Mouse (Mus musculus): ENCODE data around the gene 4930544D05Rik. TPM values are rescaled to one million over a fixed set of nuclear protein-coding genes. Genes with fewer than 3 reads are reported as not detected.
"Not testable (repeated sequence)": the region's sequence is repeated elsewhere in the genome, so short reads cannot be mapped to it uniquely, and the experiment has no call there.

Gene 4930544D05Rik
- 1 to 10 TPM in 8 of 26 experiments, not detected in 18; 1.2 to 2.3 (median 1.4) TPM for total RNA-seq (2018; cell fraction: chromatin; rRNA removed)
- under 1 TPM in 1 of 26 experiments, not detected in 25; 0.23 TPM for total RNA-seq (2018; cell fraction: cytosol; rRNA removed)
- total RNA-seq (2018; cell fraction: nucleus; rRNA removed), result 1 to 10 TPM in 1 of 26 experiments, not detected in 25; 1.6 TPM
- not detected in 3 replicates for polyA plus RNA-seq (2018)

- peak within 1 kb of the TSS; percentile 32 for H3K27ac ChIP-seq
- H3K4me3 ChIP-seq (ENCODE audit: inconsistent target), result peak within 1 kb of the TSS; percentile 38
- H3K36me3 ChIP-seq (ENCODE audit: inconsistent target), result peaks cover 19% of the 10 kb centered on the region; the same call in 1 of the 2 replicates
These were observed at the start of gene 4930544D05Rik for GRCm38 (mm10) chr11:70615516-70616093. TSS of gene 4930544D05Rik (plus strand) at chr11:70615848.

GRCm38 (mm10) chr11:70566586-70566985 lies 49.1 kb upstream of the 4930544D05Rik start:
- H3K36me3 ChIP-seq (ENCODE audit: inconsistent target), result peaks cover 10% of the 10 kb centered on the region
- no peak overlapping the region for H3K27ac ChIP-seq
- peaks cover 86% of the 10 kb centered on the region for H3K79me2 ChIP-seq (ENCODE audit: inconsistent target)
- 99% methylated on average over 7 of the region's 7 CpGs for WGBS (ENCODE audit: missing documents)
- H3K4me3 ChIP-seq (ENCODE audit: inconsistent target), result no peak overlapping the region

More at GRCm38 (mm10) chr11:70615516-70616093, at the start of gene 4930544D05Rik:
- no peaks in the 10 kb centered on the region for H3K79me2 ChIP-seq (ENCODE audit: inconsistent target)
- WGBS (ENCODE audit: missing documents), result 20% methylated on average over 21 of the region's 21 CpGs

GRCm38 (mm10) chr11:70570614-70571013 lies 45.0 kb upstream of the 4930544D05Rik start:
- H3K36me3 ChIP-seq (ENCODE audit: inconsistent target); H3K27ac ChIP-seq; H3K4me3 ChIP-seq (ENCODE audit: inconsistent target): not testable (repeated sequence)
- peaks cover 100% of the 10 kb centered on the region for H3K79me2 ChIP-seq (ENCODE audit: inconsistent target)
- WGBS (ENCODE audit: missing documents), result 100% methylated on average over 1 of the region's 1 CpGs

- Histone ChIP-seq H3K4me3 (ENCODE audit: inconsistent target) (no peak overlapping the region), H3K27ac (no peak overlapping the region), H3K36me3 (ENCODE audit: inconsistent target) (peaks cover 7% of the 10 kb centered on the region), H3K79me2 (ENCODE audit: inconsistent target) (peaks cover 100% of the 10 kb centered on the region)
- WGBS (ENCODE audit: missing documents), result 100% methylated on average over 1 of the region's 1 CpGs
These were observed 44.0 kb upstream of the 4930544D05Rik start for GRCm38 (mm10) chr11:70571641-70572040.

GRCm38 (mm10) chr11:70572348-70572902 lies 43.2 kb upstream of the 4930544D05Rik start:
- H3K36me3 ChIP-seq (ENCODE audit: inconsistent target), result no peaks in the 10 kb centered on the region
- 91% methylated on average over 5 of the region's 5 CpGs for WGBS (ENCODE audit: missing documents)

GRCm38 (mm10) chr11:70573872-70574271 lies 41.8 kb upstream of the 4930544D05Rik start:
- 91% methylated on average over 6 of the region's 6 CpGs for WGBS (ENCODE audit: missing documents)
- no peak overlapping the region for H3K27ac ChIP-seq
- H3K36me3 ChIP-seq (ENCODE audit: inconsistent target), result no peaks in the 10 kb centered on the region
- peaks cover 100% of the 10 kb centered on the region for H3K79me2 ChIP-seq (ENCODE audit: inconsistent target)
- no peak overlapping the region for H3K4me3 ChIP-seq (ENCODE audit: inconsistent target)

More at GRCm38 (mm10) chr11:70572348-70572902, 43.2 kb upstream of the 4930544D05Rik start:
- Histone ChIP-seq H3K4me3 (ENCODE audit: inconsistent target) (no peak overlapping the region), H3K27ac (no peak overlapping the region), H3K79me2 (ENCODE audit: inconsistent target) (peaks cover 100% of the 10 kb centered on the region)

- no peak overlapping the region for H3K27ac ChIP-seq
- 93% methylated on average over 3 of the region's 3 CpGs for WGBS (ENCODE audit: missing documents)
- H3K4me3 ChIP-seq (ENCODE audit: inconsistent target), result no peak overlapping the region
- no peaks in the 10 kb centered on the region for H3K36me3 ChIP-seq (ENCODE audit: inconsistent target)
- H3K79me2 ChIP-seq (ENCODE audit: inconsistent target), result peaks cover 96% of the 10 kb centered on the region
These were observed 38.4 kb upstream of the 4930544D05Rik start for GRCm38 (mm10) chr11:70577201-70577600.

GRCm38 (mm10) chr11:70578962-70579361 lies 36.7 kb upstream of the 4930544D05Rik start:
- H3K36me3 ChIP-seq (ENCODE audit: inconsistent target), result no peaks in the 10 kb centered on the region
- WGBS (ENCODE audit: missing documents), result 93% methylated on average over 6 of the region's 6 CpGs
- H3K4me3 ChIP-seq (ENCODE audit: inconsistent target), result no peak overlapping the region
- H3K79me2 ChIP-seq (ENCODE audit: inconsistent target), result peaks cover 90% of the 10 kb centered on the region
- H3K27ac ChIP-seq, result no peak overlapping the region

GRCm38 (mm10) chr11:70579710-70580357 lies 35.8 kb upstream of the 4930544D05Rik start:
- H3K27ac ChIP-seq, result peak overlapping the region; percentile 31
- WGBS (ENCODE audit: missing documents), result 41% methylated on average over 9 of the region's 9 CpGs
- no peak overlapping the region for H3K4me3 ChIP-seq (ENCODE audit: inconsistent target)
- peaks cover 90% of the 10 kb centered on the region for H3K79me2 ChIP-seq (ENCODE audit: inconsistent target)
- no peaks in the 10 kb centered on the region for H3K36me3 ChIP-seq (ENCODE audit: inconsistent target)

GRCm38 (mm10) chr11:70580358-70580720 lies 35.3 kb upstream of the 4930544D05Rik start:
- H3K4me3 ChIP-seq (ENCODE audit: inconsistent target), result no peak overlapping the region
- H3K27ac ChIP-seq, result peak overlapping the region; percentile 31
- peaks cover 90% of the 10 kb centered on the region for H3K79me2 ChIP-seq (ENCODE audit: inconsistent target)
- H3K36me3 ChIP-seq (ENCODE audit: inconsistent target), result no peaks in the 10 kb centered on the region
- WGBS (ENCODE audit: missing documents), result 42% methylated on average over 4 of the region's 5 CpGs

- no peak overlapping the region for H3K27ac ChIP-seq
- WGBS (ENCODE audit: missing documents), result 48% methylated on average over 3 of the region's 3 CpGs
- H3K36me3 ChIP-seq (ENCODE audit: inconsistent target), result no peaks in the 10 kb centered on the region
- no peak overlapping the region for H3K4me3 ChIP-seq (ENCODE audit: inconsistent target)
- H3K79me2 ChIP-seq (ENCODE audit: inconsistent target), result peaks cover 90% of the 10 kb centered on the region
These were observed 34.7 kb upstream of the 4930544D05Rik start for GRCm38 (mm10) chr11:70580921-70581320.

GRCm38 (mm10) chr11:70582196-70582595 lies 33.5 kb upstream of the 4930544D05Rik start:
- Histone ChIP-seq H3K79me2 (ENCODE audit: inconsistent target) (peaks cover 90% of the 10 kb centered on the region), H3K4me3 (ENCODE audit: inconsistent target) (no peak overlapping the region), H3K27ac (no peak overlapping the region; the same call in 1 of the 2 replicates), H3K36me3 (ENCODE audit: inconsistent target) (no peaks in the 10 kb centered on the region)
- 38% methylated on average over 3 of the region's 3 CpGs for WGBS (ENCODE audit: missing documents)

GRCm38 (mm10) chr11:70583022-70583714 lies 32.5 kb upstream of the 4930544D05Rik start:
- H3K4me3 ChIP-seq (ENCODE audit: inconsistent target), result no peak overlapping the region
- 28% methylated on average over 6 of the region's 6 CpGs for WGBS (ENCODE audit: missing documents)
- no peaks in the 10 kb centered on the region for H3K36me3 ChIP-seq (ENCODE audit: inconsistent target)
- H3K79me2 ChIP-seq (ENCODE audit: inconsistent target), result peaks cover 90% of the 10 kb centered on the region; the same call in 1 of the 2 replicates
- peak overlapping the region; percentile 60 for H3K27ac ChIP-seq

- H3K27ac ChIP-seq, result peak overlapping the region; percentile 60
- 95% methylated on average over 7 of the region's 7 CpGs for WGBS (ENCODE audit: missing documents)
- H3K36me3 ChIP-seq (ENCODE audit: inconsistent target), result no peaks in the 10 kb centered on the region
- no peak overlapping the region for H3K4me3 ChIP-seq (ENCODE audit: inconsistent target)
- H3K79me2 ChIP-seq (ENCODE audit: inconsistent target), result peaks cover 90% of the 10 kb centered on the region; the same call in 1 of the 2 replicates
These were observed 31.9 kb upstream of the 4930544D05Rik start for GRCm38 (mm10) chr11:70583775-70584174.
